In genomic region chr15:31973889-31974288, GRCm38 (mm10) we compare ENCODE assay signal across 21 mouse cellular contexts.
A peak's percentile ranks its signal among the peaks of the same experiment; 100 is the strongest.
DNase-seq lines count a peak whose midpoint lies in the region; ATAC-seq lines count a peak whose summit lies in the region.
"Had no signal": no experiment of that assay in that cellular context is flagged by ENCODE, and none has a peak within 500 bp of the region (broad histone marks: within the 10 kb centered on the region; RNA-seq: fewer than 3 reads in every experiment).

No protein-coding gene starts in this region.

- H3K9ac ChIP-seq in forebrain, embryonic 14.5 days (ENCODE audit: low read length), result no peak overlapping the region
- H3K9ac ChIP-seq in forebrain, embryonic 15.5 days (replicated peaks), result no peak overlapping the region
- H3K9ac ChIP-seq: embryonic facial prominence, embryonic 13.5 days; hindbrain, embryonic 14.5 days; liver, embryonic 12.5 days; lung, embryonic 15.5 days had no signal

- H3K27me3 ChIP-seq in forebrain, embryonic 14.5 days (replicated peaks; ENCODE audit: control insufficient read depth, insufficient read depth, low read length), result no peaks in the 10 kb centered on the region
- no peaks in the 10 kb centered on the region for H3K27me3 ChIP-seq in forebrain, embryonic 15.5 days
- H3K27me3 ChIP-seq: embryonic facial prominence, embryonic 13.5 days; liver, embryonic 12.5 days; lung, embryonic 15.5 days had no signal

- no peak overlapping the region for H3K4me3 ChIP-seq in forebrain, embryonic 14.5 days (ENCODE audit: low read depth, low read length)
- no peak overlapping the region for H3K4me3 ChIP-seq in forebrain, embryonic 15.5 days
- H3K4me3 ChIP-seq: embryonic facial prominence, embryonic 13.5 days; heart, embryonic 10.5 days; liver, embryonic 12.5 days; lung, embryonic 15.5 days had no signal

- WGBS in forebrain, embryonic 14.5 days, result 85% methylated on average over 11 of the region's 11 CpGs
- 80% methylated on average over 11 of the region's 11 CpGs for WGBS in forebrain, embryonic 15.5 days

- DNase-seq in forebrain, embryonic 14.5 days (ENCODE audit: low spot score), result peak; percentile 6
- peak; percentile 96 for DNase-seq in brain, adult 2 months (ENCODE audit: low read depth, low spot score)
- DNase-seq in cerebellum, adult 9-10 months, result peak; percentile 98
- DNase-seq in layer of hippocampus, adult 8-10 months (ENCODE audit: low spot score in 2 of 2), result peak; percentile 52 to 62
- DNase-seq in adrenal gland, adult 18-20 months (ENCODE audit: low spot score in 2 of 2), result no peak
- no peak for DNase-seq in T-cell, adult 2 months (ENCODE audit: low spot score)
- DNase-seq in MN1 (ENCODE audit: low spot score), result no peak
- DNase-seq: adrenal gland, postnatal 10 days; gastrocnemius, postnatal 25 days; heart, postnatal 14 days; kidney, postnatal 10 days; midbrain, embryonic 14.5 days; right cerebral cortex, adult 18-20 months; spleen, adult 18-20 months had no signal

- no peak for ATAC-seq in forebrain, embryonic 14.5 days
- no peak for ATAC-seq in forebrain, embryonic 15.5 days (replicated peaks)
- ATAC-seq: intestine, embryonic 16.5 days; liver, embryonic 12.5 days had no signal

- no peaks in the 10 kb centered on the region for H3K4me1 ChIP-seq in forebrain, embryonic 14.5 days (ENCODE audit: control insufficient read depth, insufficient read depth, low read length)
- H3K4me1 ChIP-seq in forebrain, embryonic 15.5 days, result no peaks in the 10 kb centered on the region
- H3K4me1 ChIP-seq: heart, embryonic 10.5 days; liver, embryonic 12.5 days; lung, embryonic 15.5 days had no signal

- H3K9me3 ChIP-seq in forebrain, embryonic 14.5 days (replicated peaks; ENCODE audit: control insufficient read depth, low read length), result no peaks in the 10 kb centered on the region
- no peaks in the 10 kb centered on the region for H3K9me3 ChIP-seq in forebrain, embryonic 15.5 days
- H3K9me3 ChIP-seq: embryonic facial prominence, embryonic 13.5 days; heart, embryonic 10.5 days; liver, embryonic 12.5 days; lung, embryonic 15.5 days had no signal

- H3K36me3 ChIP-seq in forebrain, embryonic 14.5 days (ENCODE audit: control insufficient read depth, insufficient read depth, low read length), result no peaks in the 10 kb centered on the region
- H3K36me3 ChIP-seq in forebrain, embryonic 15.5 days, result no peaks in the 10 kb centered on the region
- H3K36me3 ChIP-seq: embryonic facial prominence, embryonic 13.5 days; heart, embryonic 10.5 days; liver, embryonic 12.5 days; lung, embryonic 15.5 days had no signal

- no peak overlapping the region for H3K4me2 ChIP-seq in forebrain, embryonic 14.5 days (ENCODE audit: low read length)
- no peak overlapping the region for H3K4me2 ChIP-seq in forebrain, embryonic 15.5 days (replicated peaks)
- H3K4me2 ChIP-seq: embryonic facial prominence, embryonic 13.5 days; hindbrain, embryonic 14.5 days; liver, embryonic 12.5 days; lung, embryonic 15.5 days had no signal

- no peak overlapping the region for H3K27ac ChIP-seq in forebrain, embryonic 14.5 days (ENCODE audit: low read depth, low read length)
- no peak overlapping the region for H3K27ac ChIP-seq in forebrain, embryonic 15.5 days (replicated peaks)
- H3K27ac ChIP-seq: embryonic facial prominence, embryonic 13.5 days; heart, embryonic 10.5 days; hindbrain, embryonic 14.5 days; liver, embryonic 12.5 days; lung, embryonic 15.5 days had no signal

Comparison
In these comparisons a context has a peak if more than half of its experiments do, and no peak if none do; other contexts are left out.
1. DNase-seq: peak in forebrain, embryonic 14.5 days (single experiment), brain, adult 2 months (single experiment), cerebellum, adult 9-10 months (single experiment) and layer of hippocampus, adult 8-10 months (2 of 2); none in adrenal gland, adult 18-20 months (0 of 2), T-cell, adult 2 months (single experiment) and MN1 (single experiment).